Mouse (Mus musculus) stomach, postnatal 0 days (tissue): ENCODE measurements around the gene Irak2.

ENCODE experiments used
- CTCF ChIP-seq: IDR thresholded peaks from 2 replicates; pipeline ENCODE4 v1.5.1; 2016; ENCODE audit warnings: antibody characterized with exemption, low read depth, mild to moderate bottlenecking, moderate library complexity
- EP300 ChIP-seq: optimal IDR thresholded peaks from 2 replicates; pipeline ENCODE3; 2016; ENCODE audit warnings: antibody characterized with exemption

GRCm38 (mm10) chr6:113651626-113652025, 13.4 kb downstream of the Irak2 start:
- TF ChIP-seq CTCF (no peak), EP300 (no peak)
